Comparison of ENCODE assay signal across 8 mouse cellular contexts in the genomic region with DNA sequence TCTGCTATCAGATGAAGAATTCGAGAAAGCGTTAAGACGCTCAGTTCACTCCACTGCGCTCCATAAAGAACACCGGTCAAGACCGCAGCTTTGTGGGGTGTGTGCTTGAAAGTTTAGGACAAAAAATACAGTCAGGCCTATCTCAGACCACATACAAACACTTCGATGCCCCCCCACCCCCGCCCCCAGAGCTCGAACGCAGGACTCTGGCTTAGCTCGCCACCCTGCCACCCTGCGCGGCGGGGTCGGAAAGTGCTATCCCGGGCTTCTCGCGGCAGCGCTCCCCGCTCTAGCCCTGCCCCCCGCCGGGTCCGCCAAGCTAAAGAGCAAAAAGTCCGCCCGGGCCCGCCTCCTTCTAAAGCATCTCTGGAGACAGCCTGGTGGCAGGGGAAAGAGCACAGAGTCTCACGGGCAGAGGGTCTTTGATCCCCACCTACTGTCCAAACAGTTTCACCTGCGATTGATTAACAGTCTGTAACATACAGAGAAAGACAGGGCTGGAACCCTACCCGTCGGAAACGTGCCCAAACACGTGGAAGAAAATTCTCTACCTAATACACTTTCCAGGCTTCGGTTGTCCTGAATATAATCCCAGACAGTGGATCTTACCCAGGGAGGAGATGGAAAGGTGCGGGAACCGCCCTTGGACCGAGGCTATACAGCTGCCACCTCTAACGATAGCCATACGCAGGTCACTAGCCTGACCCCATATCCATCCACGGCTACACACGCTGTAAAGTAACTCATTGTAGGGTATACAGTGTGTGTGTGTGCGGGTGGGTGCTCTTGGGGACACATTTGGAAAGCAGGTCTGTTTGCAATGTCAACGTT. TPM values are rescaled to one million over a fixed set of nuclear protein-coding genes. Genes with fewer than 3 reads are reported as not detected.
DNase-seq lines count a peak whose midpoint lies in the region; ATAC-seq and TF ChIP-seq lines count a peak whose summit lies in the region.

No protein-coding gene starts in this region.

- 0 out of 2 replicates have a peak, but pooled peaks cover 2% of the 10 kb centered on the region for H3K4me1 ChIP-seq in lung, embryonic 14.5 days (ENCODE audit: insufficient read depth)
- H3K4me1 ChIP-seq in lung, adult 2 months (ENCODE audit: control insufficient read depth, insufficient read depth, low read length) = peaks cover 6% of the 10 kb centered on the region
- H3K4me1 ChIP-seq in embryonic fibroblast, embryonic 13.5 days (ENCODE audit: control insufficient read depth, insufficient read depth, low read length) = no peaks in the 10 kb centered on the region

- H3K9me3 ChIP-seq in lung, embryonic 14.5 days (ENCODE audit: low read depth, low read length) = no peaks in the 10 kb centered on the region

- H3K27ac ChIP-seq in lung, embryonic 14.5 days (ENCODE audit: low read depth) = no peak overlapping the region
- no peak overlapping the region for H3K27ac ChIP-seq in embryonic fibroblast, embryonic 13.5 days (ENCODE audit: insufficient read depth, low read length)

- no peaks in the 10 kb centered on the region for H3K36me3 ChIP-seq in lung, embryonic 14.5 days (ENCODE audit: insufficient read depth)

- peak; percentile 75 for DNase-seq in lung, embryonic 14.5 days
- DNase-seq in lung, adult 2 months = no peak
- peak; percentile 29 for DNase-seq in kidney, postnatal 14 days
- peak; percentile 80 for DNase-seq in neural tube, embryonic 10.5 days (ENCODE audit: extremely low spot score, low spot score)
- no peak for DNase-seq in c-Kit-positive CD71-positive TER-119-positive erythroid progenitor cells, embryonic 14.5 days (ENCODE audit: low spot score)
- DNase-seq in spleen, postnatal 10 days (ENCODE audit: low spot score in 2 of 2) = no peak

- under 1% methylated on average over 42 of the region's 42 CpGs for WGBS in lung, embryonic 14.5 days
- under 1% methylated on average over 42 of the region's 42 CpGs for WGBS in lung, adult 2 months

- H3K4me2 ChIP-seq in lung, embryonic 14.5 days = peak overlapping the region; percentile 67

- H3K27me3 ChIP-seq in lung, embryonic 14.5 days (ENCODE audit: insufficient read depth, low read length) = peaks cover 83% of the 10 kb centered on the region

- no peak for TF ChIP-seq POLR2A in lung, adult 2 months (IDR thresholded peaks at IDR 0.05; ENCODE audit: borderline replicate concordance, extremely low read depth, low read depth, low read length)
- TF ChIP-seq POLR2A in embryonic fibroblast, embryonic 13.5 days (IDR thresholded peaks at IDR 0.05; ENCODE audit: low read depth, low read length) = no peak

- no peak for TF ChIP-seq CTCF in lung, embryonic 14.5 days (IDR thresholded peaks at IDR 0.05; ENCODE audit: low read depth)
- TF ChIP-seq CTCF in lung, adult 2 months (IDR thresholded peaks at IDR 0.05; ENCODE audit: insufficient read depth, low read length) = no peak
- no peak for TF ChIP-seq CTCF in embryonic fibroblast, embryonic 13.5 days (IDR thresholded peaks at IDR 0.05; ENCODE audit: borderline replicate concordance, insufficient read depth, low read length)

- H3K4me3 ChIP-seq in lung, embryonic 14.5 days (ENCODE audit: low read depth, low read length) = peak overlapping the region; percentile 41
- no peak overlapping the region for H3K4me3 ChIP-seq in lung, adult 2 months (replicated peaks; ENCODE audit: extremely low read depth, low read depth, low read length)
- H3K4me3 ChIP-seq in embryonic fibroblast, embryonic 13.5 days (ENCODE audit: insufficient read depth, low read length) = peak overlapping the region; percentile 27

- H3K9ac ChIP-seq in lung, embryonic 14.5 days = peak overlapping the region; percentile 33

- ATAC-seq in lung, embryonic 14.5 days (ENCODE audit: insufficient read depth) = 0 out of 2 replicates have a peak, but pooled peaks have one; percentile 24
- no peak for ATAC-seq in megakaryocyte progenitor cell, adult 5-6 weeks (replicated peaks; ENCODE audit: poor library complexity)

RNA-seq across cellular contexts. Expression of a gene that starts 1.3 kb away (rescaled TPM):
- polyA plus RNA-seq in lung, embryonic 14.5 days (2014; fragmentation: Nextera tagmentation; extraction: Ambion mirVana) = 29.3 and 33.3 TPM in 2 replicates
- polyA plus RNA-seq in lung, adult 2 months (2012; rRNA removed) = 0.14 and 0.51 TPM in 2 replicates
- polyA plus RNA-seq in embryonic fibroblast, embryonic 13.5 days (2011; ENCODE audit: insufficient read length, low read depth, missing spikeins) = 12.7 and 31.5 TPM in 2 replicates
- 0.05 TPM in 1 of 2 replicates, not detected in the other for total RNA-seq in megakaryocyte progenitor cell, adult 5-6 weeks (2015)
- total RNA-seq in megakaryocyte progenitor cell, adult 5-6 weeks (2017) = not detected in 2 replicates

RNA-seq across cellular contexts. Expression of a gene that starts 39.2 kb away (rescaled TPM):
- 31.4 and 35.1 TPM in 2 replicates for polyA plus RNA-seq in lung, embryonic 14.5 days (2014; fragmentation: Nextera tagmentation; extraction: Ambion mirVana)
- polyA plus RNA-seq in lung, adult 2 months (2012; rRNA removed) = 25.8 and 34.2 TPM in 2 replicates
- polyA plus RNA-seq in embryonic fibroblast, embryonic 13.5 days (2011; ENCODE audit: insufficient read length, low read depth, missing spikeins) = 29.1 and 32.0 TPM in 2 replicates
- total RNA-seq in megakaryocyte progenitor cell, adult 5-6 weeks (2015) = 41.7 and 48.4 TPM in 2 replicates
- total RNA-seq in megakaryocyte progenitor cell, adult 5-6 weeks (2017) = 26.2 and 30.1 TPM in 2 replicates

Comparison
In these comparisons a context has a peak if more than half of its experiments do, and no peak if none do; other contexts are left out.
1. DNase-seq: peak in lung, embryonic 14.5 days (single experiment), kidney, postnatal 14 days (single experiment) and neural tube, embryonic 10.5 days (single experiment); none in lung, adult 2 months (single experiment), c-Kit-positive CD71-positive TER-119-positive erythroid progenitor cells, embryonic 14.5 days (single experiment) and spleen, postnatal 10 days (0 of 2).